ENCODE assay signal across 8 mouse cellular contexts in the genomic region with DNA sequence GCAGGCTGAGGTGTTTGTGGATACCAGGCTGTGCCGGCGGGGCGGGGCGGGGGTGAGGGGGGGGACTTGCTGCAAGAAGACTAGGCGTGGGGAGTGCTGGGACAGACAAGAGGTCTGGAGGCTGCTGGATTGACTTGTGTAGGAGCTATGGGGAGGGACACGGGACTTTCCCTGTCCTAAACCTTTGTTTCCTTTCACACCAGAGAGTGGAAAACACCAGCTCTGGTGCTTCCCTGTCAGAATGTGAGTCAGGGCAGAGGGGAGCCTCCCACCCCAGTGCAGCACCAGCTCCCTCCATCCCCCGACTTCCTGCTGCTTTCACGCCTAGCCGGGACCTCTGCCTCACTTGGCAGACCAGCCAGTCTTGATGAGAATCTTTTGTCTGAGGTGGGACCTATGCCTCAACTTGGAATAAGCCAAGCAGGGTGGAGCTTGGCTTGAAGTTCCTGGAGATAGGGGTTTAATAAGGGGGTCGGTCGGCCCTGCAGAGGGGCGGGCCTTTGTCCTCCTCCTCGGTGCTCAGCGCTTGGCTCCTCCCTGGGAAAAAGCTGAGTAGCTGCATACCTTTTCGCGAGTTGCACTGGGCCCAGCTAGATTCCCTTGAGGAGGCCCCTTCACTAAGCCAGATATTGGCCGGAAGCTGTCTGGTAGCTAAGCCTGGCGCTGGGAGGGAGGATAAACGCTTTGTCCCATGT. TPM values are rescaled to one million over a fixed set of nuclear protein-coding genes. Genes with fewer than 3 reads are reported as not detected.
A peak's percentile ranks its signal among the peaks of the same experiment; 100 is the strongest.
DNase-seq lines count a peak whose midpoint lies in the region; ATAC-seq lines count a peak whose summit lies in the region.

No protein-coding gene starts in this region.

- H3K27me3 ChIP-seq in embryonic facial prominence, embryonic 10.5 days (replicated peaks; ENCODE audit: low read depth, poor library complexity, severe bottlenecking), result peaks cover 11% of the 10 kb centered on the region
- H3K27me3 ChIP-seq in liver, embryonic 13.5 days, result no peaks in the 10 kb centered on the region

- peak overlapping the region; percentile 46 for H3K4me3 ChIP-seq in embryonic facial prominence, embryonic 10.5 days
- H3K4me3 ChIP-seq in liver, embryonic 13.5 days (replicated peaks), result peak overlapping the region; percentile 23

- no peaks in the 10 kb centered on the region for H3K9me3 ChIP-seq in embryonic facial prominence, embryonic 10.5 days
- no peaks in the 10 kb centered on the region for H3K9me3 ChIP-seq in liver, embryonic 13.5 days (replicated peaks)

- H3K4me2 ChIP-seq in liver, embryonic 13.5 days, result peak overlapping the region; percentile 44

- peaks cover 35% of the 10 kb centered on the region for H3K4me1 ChIP-seq in embryonic facial prominence, embryonic 10.5 days
- peaks cover 54% of the 10 kb centered on the region for H3K4me1 ChIP-seq in liver, embryonic 13.5 days (replicated peaks)

- H3K9ac ChIP-seq in liver, embryonic 13.5 days, result peak overlapping the region; percentile 42

- DNase-seq in ovary, adult 18-20 months (ENCODE audit: low spot score), result peak; percentile 47
- no peak for DNase-seq in ovary, postnatal 10 days (ENCODE audit: low spot score)
- peak; percentile 62 for DNase-seq in embryonic facial prominence, embryonic 10.5 days (ENCODE audit: low spot score)
- DNase-seq in heart, postnatal 10 days, result peak; percentile 79 to 83
- DNase-seq in liver, embryonic 13.5 days, result no peak
- peak; percentile 41 for DNase-seq in ovary, postnatal 36 days (ENCODE audit: low spot score)
- DNase-seq in layer of hippocampus, postnatal 36 days, result no peak
- no peak for DNase-seq in layer of hippocampus, adult 11-12 months (ENCODE audit: low spot score)

- intact Hi-C loops in heart, postnatal 10 days (cut with DNase I), result no loop called here

- 2% methylated on average over 19 of the region's 19 CpGs for WGBS in embryonic facial prominence, embryonic 10.5 days
- 5% methylated on average over 19 of the region's 19 CpGs for WGBS in liver, embryonic 13.5 days (ENCODE audit: insufficient replicate concordance)

- 0 out of 2 replicates have a peak, but pooled peaks cover 4% of the 10 kb centered on the region for H3K36me3 ChIP-seq in embryonic facial prominence, embryonic 10.5 days (replicated peaks)
- no peaks in the 10 kb centered on the region for H3K36me3 ChIP-seq in liver, embryonic 13.5 days

- peak; percentile 35 for ATAC-seq in liver, embryonic 13.5 days (ENCODE audit: low read depth)

- H3K27ac ChIP-seq in embryonic facial prominence, embryonic 10.5 days (replicated peaks), result peak overlapping the region; percentile 83
- peak overlapping the region; percentile 79 for H3K27ac ChIP-seq in liver, embryonic 13.5 days

RNA-seq across cellular contexts. Expression of a gene that starts 7.7 kb away (rescaled TPM):
- polyA plus RNA-seq in embryonic facial prominence, embryonic 10.5 days (2016; fragmentation: Nextera tagmentation; extraction: Ambion mirVana), result 51.8 and 55.5 TPM in 2 replicates
- 10 to 100 TPM; 48.3 to 53.2 TPM for total RNA-seq in heart, postnatal 10 days (2021)
- 24.8 and 25.2 TPM in 2 replicates for polyA plus RNA-seq in liver, embryonic 13.5 days (2015; fragmentation: Nextera tagmentation; extraction: Ambion mirVana)
- total RNA-seq in layer of hippocampus, postnatal 36 days (2021), result 100 to 1,000 TPM; 331 to 345 TPM

RNA-seq across cellular contexts. Expression of a gene that starts 27.0 kb away (rescaled TPM):
- 0.11 and 1.0 TPM in 2 replicates for polyA plus RNA-seq in embryonic facial prominence, embryonic 10.5 days (2016; fragmentation: Nextera tagmentation; extraction: Ambion mirVana)
- not detected for total RNA-seq in heart, postnatal 10 days (2021)
- polyA plus RNA-seq in liver, embryonic 13.5 days (2015; fragmentation: Nextera tagmentation; extraction: Ambion mirVana), result 0.06 TPM in 1 of 2 replicates, not detected in the other
- not detected for total RNA-seq in layer of hippocampus, postnatal 36 days (2021)

RNA-seq across cellular contexts. Expression of a gene that starts 33.5 kb away (rescaled TPM):
- polyA plus RNA-seq in embryonic facial prominence, embryonic 10.5 days (2016; fragmentation: Nextera tagmentation; extraction: Ambion mirVana), result 7.5 and 10.3 TPM in 2 replicates
- total RNA-seq in heart, postnatal 10 days (2021), result 1 to 10 TPM; 1.3 to 1.4 TPM
- polyA plus RNA-seq in liver, embryonic 13.5 days (2015; fragmentation: Nextera tagmentation; extraction: Ambion mirVana), result 1.8 and 2.1 TPM in 2 replicates
- total RNA-seq in layer of hippocampus, postnatal 36 days (2021), result 1 to 10 TPM; 1.4 to 1.5 TPM

Comparison
In these comparisons a context has a peak if more than half of its experiments do, and no peak if none do; other contexts are left out.
1. DNase-seq: peak in ovary, adult 18-20 months (single experiment), embryonic facial prominence, embryonic 10.5 days (single experiment), heart, postnatal 10 days (2 of 2) and ovary, postnatal 36 days (single experiment); none in ovary, postnatal 10 days (single experiment), liver, embryonic 13.5 days (single experiment), layer of hippocampus, postnatal 36 days (0 of 2) and layer of hippocampus, adult 11-12 months (single experiment).
2. RNA of a gene that starts 7.7 kb away (total RNA-seq): 331 to 345 TPM in layer of hippocampus, postnatal 36 days; 48.3 to 53.2 TPM in heart, postnatal 10 days; every median in the first group is over 4 times any median in the second.